Mouse (Mus musculus): Measurements from ENCODE around the gene Tbc1d22b. TPM values are rescaled to one million over a fixed set of nuclear protein-coding genes. Genes with fewer than 3 reads are reported as not detected.

Gene Tbc1d22b
- polyA plus RNA-seq, 1 experiment = 15.5 TPM

- no peak for DNase-seq (ENCODE audit: low read depth in 1 of 2, low spot score in 2 of 2)
- 94% methylated on average over 9 of the region's 9 CpGs for WGBS
- H3K27me3 ChIP-seq (ENCODE audit: control insufficient read depth, insufficient read depth, low read length) = no peaks in the 10 kb centered on the region
- no peak overlapping the region for H3K27ac ChIP-seq (ENCODE audit: insufficient read depth, low read length)
- peaks cover 14% of the 10 kb centered on the region; the same call in 1 of the 2 replicates for H3K4me1 ChIP-seq (ENCODE audit: control insufficient read depth, insufficient read depth, insufficient read length)
- H3K36me3 ChIP-seq (ENCODE audit: control insufficient read depth, insufficient read depth, low read length) = peaks cover 2% of the 10 kb centered on the region; the same call in 1 of the 2 replicates
- no peak for TF ChIP-seq CTCF (IDR thresholded peaks at IDR 0.05; ENCODE audit: extremely low read depth, insufficient read depth, insufficient read length, insufficient replicate concordance)
- no peak for TF ChIP-seq POLR2A (IDR thresholded peaks at IDR 0.05; ENCODE audit: low read depth, low read length)
- no peak overlapping the region for H3K4me3 ChIP-seq (ENCODE audit: extremely low read depth, insufficient read depth, insufficient read length)
These were observed 37.3 kb downstream of the Tbc1d22b start for GRCm38 (mm10) chr17:29586921-29587320.

DNA sequence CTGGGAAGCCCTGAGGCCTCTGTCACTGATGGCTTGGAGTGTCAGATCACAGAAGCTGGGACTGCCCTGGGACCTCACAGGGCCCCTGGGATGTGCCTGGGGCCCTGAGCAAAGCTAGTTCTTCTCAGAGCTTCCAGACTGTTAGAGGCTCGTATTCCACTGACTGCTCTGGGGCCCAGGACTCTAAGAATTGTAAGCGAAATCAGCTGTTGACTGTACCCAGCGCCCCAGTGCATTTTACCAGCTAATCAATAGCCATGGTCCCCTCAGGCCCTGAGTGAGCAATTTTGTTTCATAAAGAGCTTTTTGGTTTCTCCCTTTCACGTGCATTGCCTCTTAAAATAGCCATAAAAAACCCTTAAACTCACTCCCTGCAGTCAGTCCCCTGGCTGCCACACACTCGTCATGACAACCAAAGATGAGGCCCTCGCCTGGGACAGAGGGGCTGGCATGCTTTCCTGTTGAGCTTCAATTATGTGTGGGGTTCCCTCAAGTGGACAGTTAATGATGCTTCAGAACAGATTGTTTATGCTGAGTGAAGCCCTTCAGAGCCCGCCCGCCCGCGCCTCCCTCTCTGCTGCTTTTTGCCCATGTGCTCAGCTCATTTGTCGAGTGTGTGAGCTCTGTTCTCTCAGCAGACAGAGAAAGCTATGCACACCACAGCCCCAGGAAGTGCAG, 39.8 kb downstream of the Tbc1d22b start:
- no peak overlapping the region for H3K4me3 ChIP-seq (ENCODE audit: extremely low read depth, insufficient read depth, insufficient read length)
- H3K27me3 ChIP-seq (ENCODE audit: control insufficient read depth, insufficient read depth, low read length) = no peaks in the 10 kb centered on the region
- WGBS = 88% methylated on average over 11 of the region's 11 CpGs
- peaks cover 11% of the 10 kb centered on the region; the same call in 1 of the 2 replicates for H3K4me1 ChIP-seq (ENCODE audit: control insufficient read depth, insufficient read depth, insufficient read length)
- H3K27ac ChIP-seq (ENCODE audit: insufficient read depth, low read length) = no peak overlapping the region
- DNase-seq (ENCODE audit: low read depth in 1 of 2, low spot score in 2 of 2) = no peak
- peaks cover 3% of the 10 kb centered on the region; the same call in 1 of the 2 replicates for H3K36me3 ChIP-seq (ENCODE audit: control insufficient read depth, insufficient read depth, low read length)
- TF ChIP-seq CTCF (IDR thresholded peaks at IDR 0.05; ENCODE audit: extremely low read depth, insufficient read depth, insufficient read length, insufficient replicate concordance) = no peak
- TF ChIP-seq POLR2A (IDR thresholded peaks at IDR 0.05; ENCODE audit: low read depth, low read length) = no peak

DNA sequence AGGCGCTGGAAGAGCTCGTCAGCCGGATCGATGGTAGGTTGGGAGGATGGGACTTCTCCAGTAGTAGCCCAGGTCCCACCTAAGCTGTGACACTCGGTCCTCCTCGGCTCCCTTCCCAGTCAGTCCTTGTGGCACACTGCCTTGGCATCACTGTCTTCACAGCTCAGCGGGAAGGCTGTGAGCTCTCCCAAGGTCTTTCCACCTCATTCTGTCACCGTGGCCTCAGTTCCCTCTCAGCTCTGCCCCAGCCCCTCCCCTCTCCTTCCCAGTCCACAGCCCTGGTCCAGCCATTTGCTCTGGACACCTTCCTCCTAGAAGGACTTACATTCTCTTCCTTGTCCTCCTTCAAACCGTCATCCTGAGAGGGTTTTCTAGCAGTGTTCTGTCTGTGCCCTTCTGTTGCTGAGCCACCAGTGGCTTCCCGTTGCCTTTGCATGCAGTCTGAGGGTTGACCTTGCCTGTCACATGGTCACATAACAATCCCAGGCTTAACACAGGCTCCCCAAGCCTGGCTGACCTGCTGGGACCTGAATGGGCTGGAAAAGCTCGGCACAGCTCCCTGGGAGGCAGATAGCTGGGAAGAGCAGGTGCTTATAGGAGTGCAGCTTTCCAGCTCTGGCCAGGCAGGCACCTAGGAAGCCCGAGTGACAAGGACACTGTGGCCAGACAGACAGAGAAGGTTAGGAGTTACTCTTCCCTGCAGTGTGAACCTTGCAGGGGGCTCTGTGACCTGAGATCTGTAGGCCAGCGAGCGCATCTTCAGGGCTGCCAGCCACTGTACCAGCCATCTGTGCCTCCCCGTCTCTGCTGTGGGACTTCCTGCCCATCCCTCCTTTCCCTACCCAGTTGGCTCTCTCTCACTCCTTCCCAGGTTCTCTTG, 46.5 kb downstream of the Tbc1d22b start:
- no peak for TF ChIP-seq CTCF (IDR thresholded peaks at IDR 0.05; ENCODE audit: extremely low read depth, insufficient read depth, insufficient read length, insufficient replicate concordance)
- no peak for TF ChIP-seq POLR2A (IDR thresholded peaks at IDR 0.05; ENCODE audit: low read depth, low read length)

DNA sequence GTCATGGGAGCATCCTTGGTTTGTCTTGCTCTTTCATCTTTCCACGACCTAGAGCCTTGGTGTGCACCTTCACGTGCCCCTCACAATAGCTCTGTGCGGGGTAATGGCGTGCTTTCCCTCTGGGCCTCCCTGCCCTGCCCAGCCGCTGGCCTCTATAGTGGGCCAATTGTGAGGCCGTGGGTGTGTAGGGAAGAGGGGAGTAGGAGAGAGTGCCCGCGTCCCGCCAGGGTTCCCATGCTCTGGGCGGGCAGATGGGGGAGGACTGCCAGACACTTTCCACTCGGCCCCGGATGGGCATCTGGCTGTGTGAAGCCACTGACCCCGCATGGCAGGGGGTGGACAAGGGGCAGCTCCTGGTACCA, 47.2 kb downstream of the Tbc1d22b start:
- Histone ChIP-seq H3K27ac (ENCODE audit: insufficient read depth, low read length) (no peak overlapping the region), H3K4me1 (ENCODE audit: control insufficient read depth, insufficient read depth, insufficient read length) (no peaks in the 10 kb centered on the region), H3K27me3 (ENCODE audit: control insufficient read depth, insufficient read depth, low read length) (no peaks in the 10 kb centered on the region), H3K4me3 (ENCODE audit: extremely low read depth, insufficient read depth, insufficient read length) (no peak overlapping the region), H3K36me3 (ENCODE audit: control insufficient read depth, insufficient read depth, low read length) (peaks cover 23% of the 10 kb centered on the region)
- 93% methylated on average over 13 of the region's 13 CpGs for WGBS
- TF ChIP-seq CTCF (IDR thresholded peaks at IDR 0.05; ENCODE audit: extremely low read depth, insufficient read depth, insufficient read length, insufficient replicate concordance) = no peak
- TF ChIP-seq POLR2A (IDR thresholded peaks at IDR 0.05; ENCODE audit: low read depth, low read length) = no peak
- DNase-seq (ENCODE audit: low read depth in 1 of 2, low spot score in 2 of 2) = no peak

More for the DNA sequence above, 46.5 kb downstream of the Tbc1d22b start:
- Histone ChIP-seq H3K4me1 (ENCODE audit: control insufficient read depth, insufficient read depth, insufficient read length) (no peaks in the 10 kb centered on the region), H3K27me3 (ENCODE audit: control insufficient read depth, insufficient read depth, low read length) (no peaks in the 10 kb centered on the region), H3K27ac (ENCODE audit: insufficient read depth, low read length) (no peak overlapping the region), H3K36me3 (ENCODE audit: control insufficient read depth, insufficient read depth, low read length) (peaks cover 23% of the 10 kb centered on the region), H3K4me3 (ENCODE audit: extremely low read depth, insufficient read depth, insufficient read length) (no peak overlapping the region)
- 95% methylated on average over 15 of the region's 15 CpGs for WGBS
- no peak for DNase-seq (ENCODE audit: low read depth in 1 of 2, low spot score in 2 of 2)

- Histone ChIP-seq H3K4me3 (ENCODE audit: extremely low read depth, insufficient read depth, insufficient read length) (no peak overlapping the region), H3K27ac (ENCODE audit: insufficient read depth, low read length) (no peak overlapping the region), H3K27me3 (ENCODE audit: control insufficient read depth, insufficient read depth, low read length) (no peaks in the 10 kb centered on the region), H3K4me1 (ENCODE audit: control insufficient read depth, insufficient read depth, insufficient read length) (no peaks in the 10 kb centered on the region), H3K36me3 (ENCODE audit: control insufficient read depth, insufficient read depth, low read length) (peaks cover 22% of the 10 kb centered on the region)
- WGBS = 94% methylated on average over 14 of the region's 14 CpGs
- no peak for DNase-seq (ENCODE audit: low read depth in 1 of 2, low spot score in 2 of 2)
- TF ChIP-seq POLR2A (IDR thresholded peaks at IDR 0.05; ENCODE audit: low read depth, low read length) (no peak), CTCF (IDR thresholded peaks at IDR 0.05; ENCODE audit: extremely low read depth, insufficient read depth, insufficient read length, insufficient replicate concordance) (no peak)
These were observed 49.5 kb downstream of the Tbc1d22b start for GRCm38 (mm10) chr17:29599051-29599450.

DNA sequence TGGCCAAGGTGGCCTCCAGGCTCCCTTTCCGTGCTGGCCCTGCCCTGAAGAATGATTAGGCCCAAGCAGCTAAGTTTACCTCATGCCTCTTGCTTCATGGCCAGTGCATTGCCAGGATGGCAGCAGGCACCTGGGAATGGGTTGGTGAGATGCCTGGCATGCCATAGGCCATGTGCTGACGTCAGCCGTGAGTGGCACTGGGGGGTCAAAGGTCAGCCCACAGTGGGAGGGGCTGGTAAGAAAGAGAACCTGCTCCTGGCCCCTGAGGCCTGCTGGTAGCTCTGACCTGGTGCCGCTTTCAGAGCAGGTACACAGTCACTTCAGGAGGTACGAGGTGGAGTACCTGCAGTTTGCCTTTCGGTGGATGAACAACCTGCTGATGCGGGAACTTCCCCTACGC, 50.0 kb downstream of the Tbc1d22b start:
- Histone ChIP-seq H3K4me1 (ENCODE audit: control insufficient read depth, insufficient read depth, insufficient read length) (no peaks in the 10 kb centered on the region), H3K27ac (ENCODE audit: insufficient read depth, low read length) (no peak overlapping the region), H3K4me3 (ENCODE audit: extremely low read depth, insufficient read depth, insufficient read length) (no peak overlapping the region), H3K27me3 (ENCODE audit: control insufficient read depth, insufficient read depth, low read length) (no peaks in the 10 kb centered on the region), H3K36me3 (ENCODE audit: control insufficient read depth, insufficient read depth, low read length) (peaks cover 18% of the 10 kb centered on the region)
- WGBS = 88% methylated on average over 8 of the region's 8 CpGs
- no peak for DNase-seq (ENCODE audit: low read depth in 1 of 2, low spot score in 2 of 2)
- TF ChIP-seq CTCF (IDR thresholded peaks at IDR 0.05; ENCODE audit: extremely low read depth, insufficient read depth, insufficient read length, insufficient replicate concordance) (no peak), POLR2A (IDR thresholded peaks at IDR 0.05; ENCODE audit: low read depth, low read length) (no peak)
